Comparison of ENCODE assay signal across 11 mouse cellular contexts in the genomic region with DNA sequence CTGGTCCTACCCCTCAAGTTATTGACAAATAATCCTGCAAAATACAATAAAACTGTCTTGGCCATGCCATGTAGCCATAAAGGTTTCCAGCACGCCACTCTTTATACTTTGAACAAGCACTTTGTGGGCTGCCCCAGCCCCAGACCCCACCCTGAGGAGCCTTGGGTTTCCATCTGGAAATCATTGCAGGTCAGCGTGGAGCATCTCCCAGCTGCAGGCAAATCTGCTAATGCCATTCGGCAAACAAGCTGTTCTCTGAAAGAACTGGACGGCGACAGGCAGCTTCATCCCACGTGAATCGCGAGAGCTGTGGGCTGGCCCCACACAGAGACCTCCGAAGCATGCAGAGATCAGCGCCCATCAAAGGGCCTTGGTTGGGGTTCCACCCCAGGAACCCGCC. TPM values are rescaled to one million over a fixed set of nuclear protein-coding genes. Genes with fewer than 3 reads are reported as not detected.
DNase-seq lines count a peak whose midpoint lies in the region; ATAC-seq and TF ChIP-seq lines count a peak whose summit lies in the region.
"Had no signal": no experiment of that assay in that cellular context is flagged by ENCODE, and none has a peak within 500 bp of the region (broad histone marks: within the 10 kb centered on the region; RNA-seq: fewer than 3 reads in every experiment).

No protein-coding gene starts in this region.

- TF ChIP-seq CTCF in E14TG2a.4 (conservative IDR thresholded peaks at IDR 0.05; ENCODE audit: low read length), result no peak

- no peak overlapping the region for H3K4me3 ChIP-seq in intestine, embryonic 16.5 days (ENCODE audit: low read length)
- no peak overlapping the region for H3K4me3 ChIP-seq in intestine, embryonic 15.5 days (replicated peaks)
- peak overlapping the region; percentile 53 for H3K4me3 ChIP-seq in E14TG2a.4 (replicated peaks; ENCODE audit: low read length)
- H3K4me3 ChIP-seq in limb, embryonic 12.5 days (replicated peaks), result no peak overlapping the region

- no peak overlapping the region for H3K4me2 ChIP-seq in intestine, embryonic 16.5 days (ENCODE audit: low read depth, low read length)
- H3K4me2 ChIP-seq in intestine, embryonic 15.5 days (replicated peaks), result no peak overlapping the region
- H3K4me2 ChIP-seq in limb, embryonic 12.5 days, result peak overlapping the region; percentile 26

- 53% methylated on average over 11 of the region's 11 CpGs for WGBS in intestine, embryonic 16.5 days
- 58% methylated on average over 11 of the region's 11 CpGs for WGBS in intestine, embryonic 15.5 days
- 15% methylated on average over 11 of the region's 11 CpGs for WGBS in limb, embryonic 12.5 days

- H3K36me3 ChIP-seq in intestine, embryonic 16.5 days (ENCODE audit: control insufficient read depth, insufficient read depth, low read length), result no peaks in the 10 kb centered on the region
- no peaks in the 10 kb centered on the region for H3K36me3 ChIP-seq in intestine, embryonic 15.5 days
- H3K36me3 ChIP-seq in E14TG2a.4 (ENCODE audit: insufficient read depth, low read length), result peaks cover 46% of the 10 kb centered on the region
- no peaks in the 10 kb centered on the region; the same call in 1 of the 2 replicates for H3K36me3 ChIP-seq in limb, embryonic 12.5 days

- H3K9ac ChIP-seq in intestine, embryonic 16.5 days (ENCODE audit: low read depth, low read length), result 0 out of 2 replicates have a peak overlapping the region, but pooled peaks have one; percentile 29
- H3K9ac ChIP-seq in intestine, embryonic 15.5 days, result no peak overlapping the region; the same call in 1 of the 2 replicates
- no peak overlapping the region; the same call in 1 of the 2 replicates for H3K9ac ChIP-seq in limb, embryonic 12.5 days (replicated peaks)

- H3K9me3 ChIP-seq in intestine, embryonic 16.5 days (ENCODE audit: control insufficient read depth, low read length), result no peaks in the 10 kb centered on the region
- no peaks in the 10 kb centered on the region for H3K9me3 ChIP-seq in intestine, embryonic 15.5 days
- H3K9me3 ChIP-seq in E14TG2a.4 (ENCODE audit: low read length), result no peaks in the 10 kb centered on the region
- no peaks in the 10 kb centered on the region for H3K9me3 ChIP-seq in limb, embryonic 12.5 days

- H3K27ac ChIP-seq in intestine, embryonic 16.5 days (ENCODE audit: low read length), result peak overlapping the region; percentile 46
- no peak overlapping the region for H3K27ac ChIP-seq in intestine, embryonic 15.5 days
- H3K27ac ChIP-seq in limb, embryonic 12.5 days, result peak overlapping the region; percentile 84
- H3K27ac ChIP-seq: macrophage had no signal

- ATAC-seq in intestine, embryonic 16.5 days, result peak; percentile 3; the same call in 1 of the 2 replicates
- no peak for ATAC-seq in intestine, embryonic 15.5 days
- no peak for ATAC-seq in limb, embryonic 12.5 days (ENCODE audit: insufficient number of reproducible peaks, insufficient read depth, low FRiP score, low TSS enrichment, low read depth)

- no peaks in the 10 kb centered on the region for H3K27me3 ChIP-seq in intestine, embryonic 16.5 days (replicated peaks; ENCODE audit: control insufficient read depth, insufficient read depth, low read length)
- no peaks in the 10 kb centered on the region for H3K27me3 ChIP-seq in intestine, embryonic 15.5 days (replicated peaks)
- H3K27me3 ChIP-seq in E14TG2a.4 (ENCODE audit: insufficient read depth, low read length), result no peaks in the 10 kb centered on the region
- H3K27me3 ChIP-seq in limb, embryonic 12.5 days, result no peaks in the 10 kb centered on the region

- peaks cover 21% of the 10 kb centered on the region for H3K4me1 ChIP-seq in intestine, embryonic 16.5 days (ENCODE audit: control insufficient read depth, insufficient read depth, low read length)
- H3K4me1 ChIP-seq in intestine, embryonic 15.5 days (replicated peaks), result peaks cover 27% of the 10 kb centered on the region
- peaks cover 93% of the 10 kb centered on the region for H3K4me1 ChIP-seq in E14TG2a.4 (replicated peaks; ENCODE audit: low read depth, low read length)
- H3K4me1 ChIP-seq in limb, embryonic 12.5 days (replicated peaks), result peaks cover 48% of the 10 kb centered on the region

- peak; percentile 52 for DNase-seq in embryo, embryonic 10 days (ENCODE audit: low spot score)
- no peak for DNase-seq in embryo, embryonic 10.5 days (ENCODE audit: low spot score)
- no peak for DNase-seq in frontal cortex, postnatal 25 days (ENCODE audit: low spot score in 2 of 2)
- DNase-seq in kidney, adult 8-10 months, result no peak
- DNase-seq: adrenal gland, adult 2 months; thymus, postnatal 25 days had no signal

RNA-seq across cellular contexts. Expression of a gene that starts 34.2 kb away (rescaled TPM):
- 48.6 and 54.3 TPM in 2 replicates for polyA plus RNA-seq in intestine, embryonic 16.5 days (2015; fragmentation: Nextera tagmentation; extraction: Ambion mirVana)
- polyA plus RNA-seq in intestine, embryonic 15.5 days (2015; fragmentation: Nextera tagmentation; extraction: Ambion mirVana), result 59.5 and 59.7 TPM in 2 replicates
- 104 and 105 TPM in 2 replicates for polyA plus RNA-seq in limb, embryonic 12.5 days (2016; fragmentation: Nextera tagmentation; extraction: Ambion mirVana)
